Mouse (Mus musculus) cerebellum, postnatal 36 days (tissue): ENCODE measurements around the gene 6430548M08Rik.

Source experiments
- DNase-seq, 2 experiments: peaks; one replicate each; pipeline ENCODE4 v3.0.0; 2021 to 2022; ENCODE audit warnings: mixed read lengths in 2 of 2

6430548M08Rik gene

GRCm38 (mm10) chr8:120113758-120114255, at the start of gene 6430548M08Rik:
6430548M08Rik (plus strand) TSS chr8:120114152.
- DNase-seq, result peak; percentile 100

GRCm38 (mm10) chr8:120065611-120066010, 48.3 kb upstream of the 6430548M08Rik start:
- no peak for DNase-seq

- no peak for DNase-seq
These were observed 47.7 kb upstream of the 6430548M08Rik start for GRCm38 (mm10) chr8:120066226-120066625.

GRCm38 (mm10) chr8:120067936-120068668, 45.9 kb upstream of the 6430548M08Rik start:
- peak; percentile 57 to 61 for DNase-seq

GRCm38 (mm10) chr8:120071684-120072083, 42.3 kb upstream of the 6430548M08Rik start:
- peak; percentile 88 to 94 for DNase-seq

- peak; percentile 69 to 76 for DNase-seq
These were observed 41.7 kb upstream of the 6430548M08Rik start for GRCm38 (mm10) chr8:120072259-120072658.

GRCm38 (mm10) chr8:120072827-120073226, 41.1 kb upstream of the 6430548M08Rik start:
- DNase-seq, result peak in 1 of 2 experiments; percentile 33

- DNase-seq, result no peak
These were observed 39.4 kb upstream of the 6430548M08Rik start for GRCm38 (mm10) chr8:120074516-120074915.

GRCm38 (mm10) chr8:120075347-120075746, 38.6 kb upstream of the 6430548M08Rik start:
- DNase-seq, result no peak

GRCm38 (mm10) chr8:120078080-120078479, 35.9 kb upstream of the 6430548M08Rik start:
- DNase-seq, result peak; percentile 83 to 88

- no peak for DNase-seq
These were observed 34.6 kb upstream of the 6430548M08Rik start for GRCm38 (mm10) chr8:120079361-120079760.

GRCm38 (mm10) chr8:120083261-120083660, 30.7 kb upstream of the 6430548M08Rik start:
- DNase-seq, result peak; percentile 41 to 43

GRCm38 (mm10) chr8:120084783-120085182, 29.2 kb upstream of the 6430548M08Rik start:
- DNase-seq, result no peak

GRCm38 (mm10) chr8:120089511-120089910, 24.4 kb upstream of the 6430548M08Rik start:
- no peak for DNase-seq

- peak; percentile 62 to 66 for DNase-seq
These were observed 22.9 kb upstream of the 6430548M08Rik start for GRCm38 (mm10) chr8:120091032-120091431.

GRCm38 (mm10) chr8:120093103-120093502, 20.8 kb upstream of the 6430548M08Rik start:
- no peak for DNase-seq

- DNase-seq, result no peak
These were observed 19.2 kb upstream of the 6430548M08Rik start for GRCm38 (mm10) chr8:120094801-120095200.

- DNase-seq, result no peak
These were observed 17.5 kb upstream of the 6430548M08Rik start for GRCm38 (mm10) chr8:120096486-120096885.

- DNase-seq, result peak in 1 of 2 experiments; percentile 29
These were observed 13.4 kb upstream of the 6430548M08Rik start for GRCm38 (mm10) chr8:120100388-120101067.

- DNase-seq, result peak; percentile 80 to 87
These were observed 12.6 kb upstream of the 6430548M08Rik start, which contains the start of gene Zdhhc7 for GRCm38 (mm10) chr8:120101068-120101972. Zdhhc7 (minus strand) TSS chr8:120101482.

- no peak for DNase-seq
These were observed 10.0 kb upstream of the 6430548M08Rik start for GRCm38 (mm10) chr8:120103916-120104315.

GRCm38 (mm10) chr8:120104721-120105272, 9.2 kb upstream of the 6430548M08Rik start:
- DNase-seq, result no peak
